In the genomic region with DNA sequence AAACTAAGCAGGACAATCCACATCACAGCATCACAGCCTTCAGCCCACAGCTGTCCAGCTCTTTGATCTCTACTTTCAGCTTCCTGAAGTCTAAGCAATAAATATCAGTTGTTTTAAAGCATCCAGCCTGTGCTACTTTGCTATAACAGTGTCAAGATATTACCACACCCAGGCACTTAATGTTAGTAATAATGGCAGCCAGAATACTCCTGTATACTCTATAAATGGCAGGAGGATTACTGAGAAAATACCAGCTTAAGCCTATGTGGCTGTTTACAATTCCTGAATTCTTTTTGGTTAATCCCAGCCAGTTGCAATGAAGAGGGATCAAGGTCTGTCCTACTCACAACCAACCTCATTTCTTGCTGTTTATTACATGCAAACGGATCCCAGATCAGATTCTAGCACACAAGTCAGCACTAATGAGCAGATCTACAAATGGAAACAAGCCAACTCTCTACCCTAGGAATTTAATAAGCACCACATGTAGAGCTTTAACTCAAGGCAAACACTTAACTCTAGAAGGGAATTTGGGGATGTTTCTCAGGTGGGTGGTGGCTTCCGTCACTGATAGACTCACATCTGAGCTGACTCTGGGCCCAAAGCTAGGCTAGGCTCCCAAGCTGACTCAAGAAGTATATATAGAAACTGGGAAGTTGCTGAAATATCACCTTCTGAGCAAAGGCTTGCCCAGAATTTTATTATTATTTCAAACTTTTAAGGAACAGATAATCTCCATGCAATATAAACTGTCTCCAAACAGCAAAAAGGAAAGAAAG, we compare ENCODE assay signal across 24 mouse cellular contexts.
A peak's percentile ranks its signal among the peaks of the same experiment; 100 is the strongest.
DNase-seq lines count a peak whose midpoint lies in the region; ATAC-seq and TF ChIP-seq lines count a peak whose summit lies in the region.
"Had no signal": no experiment of that assay in that cellular context is flagged by ENCODE, and none has a peak within 500 bp of the region (broad histone marks: within the 10 kb centered on the region; RNA-seq: fewer than 3 reads in every experiment).

No protein-coding gene starts in this region.

- no peak overlapping the region for H3K9ac ChIP-seq in limb, embryonic 13.5 days
- H3K9ac ChIP-seq in limb, embryonic 14.5 days (ENCODE audit: low read depth, low read length, severe bottlenecking) = no peak overlapping the region
- no peak overlapping the region for H3K9ac ChIP-seq in hindbrain, embryonic 13.5 days
- H3K9ac ChIP-seq: embryonic facial prominence, embryonic 15.5 days; hindbrain, embryonic 15.5 days had no signal

- no peaks in the 10 kb centered on the region for H3K27me3 ChIP-seq in limb, embryonic 13.5 days
- H3K27me3 ChIP-seq in limb, embryonic 10.5 days (ENCODE audit: low read depth, poor library complexity, severe bottlenecking) = no peaks in the 10 kb centered on the region
- H3K27me3 ChIP-seq in limb, embryonic 14.5 days (ENCODE audit: control insufficient read depth, insufficient read depth, low read length) = no peaks in the 10 kb centered on the region
- H3K27me3 ChIP-seq in hindbrain, embryonic 13.5 days = no peaks in the 10 kb centered on the region
- H3K27me3 ChIP-seq: embryonic facial prominence, embryonic 15.5 days; hindbrain, embryonic 15.5 days had no signal

- DNase-seq in embryo, embryonic 11 days = peak; percentile 3
- no peak for DNase-seq in embryo, embryonic 10.5 days (ENCODE audit: low spot score)
- DNase-seq in limb, embryonic 10.5 days (ENCODE audit: low spot score) = no peak
- peak; percentile 31 for DNase-seq in limb, embryonic 14.5 days (ENCODE audit: low spot score)
- DNase-seq in heart, postnatal 10 days = no peak
- DNase-seq in frontal cortex, postnatal 14 days (ENCODE audit: low spot score in 2 of 2) = no peak
- DNase-seq: adrenal gland, postnatal 10 days; B cell, adult 2 months; cerebellum, adult 18-20 months; gastrocnemius, postnatal 10 days; heart, adult 18-20 months; heart, postnatal 14 days had no signal

- intact Hi-C loops in heart, postnatal 10 days (cut with DNase I) = no loop called here

- no peaks in the 10 kb centered on the region for H3K9me3 ChIP-seq in limb, embryonic 13.5 days
- no peaks in the 10 kb centered on the region for H3K9me3 ChIP-seq in limb, embryonic 10.5 days (replicated peaks)
- H3K9me3 ChIP-seq in limb, embryonic 14.5 days (ENCODE audit: control insufficient read depth, low read length) = no peaks in the 10 kb centered on the region
- H3K9me3 ChIP-seq in hindbrain, embryonic 13.5 days = no peaks in the 10 kb centered on the region
- H3K9me3 ChIP-seq: embryonic facial prominence, embryonic 15.5 days; G1E; heart, embryonic 10.5 days; hindbrain, embryonic 10.5 days; hindbrain, embryonic 15.5 days had no signal

- H3K36me3 ChIP-seq in limb, embryonic 13.5 days = no peaks in the 10 kb centered on the region
- H3K36me3 ChIP-seq in limb, embryonic 10.5 days = no peaks in the 10 kb centered on the region
- no peaks in the 10 kb centered on the region for H3K36me3 ChIP-seq in limb, embryonic 14.5 days (ENCODE audit: control insufficient read depth, insufficient read depth, low read length)
- no peaks in the 10 kb centered on the region for H3K36me3 ChIP-seq in hindbrain, embryonic 13.5 days
- H3K36me3 ChIP-seq: embryonic facial prominence, embryonic 15.5 days; G1E; heart, embryonic 10.5 days; hindbrain, embryonic 10.5 days; hindbrain, embryonic 15.5 days had no signal

- H3K4me3 ChIP-seq in limb, embryonic 13.5 days = no peak overlapping the region
- no peak overlapping the region for H3K4me3 ChIP-seq in limb, embryonic 10.5 days
- no peak overlapping the region for H3K4me3 ChIP-seq in limb, embryonic 14.5 days (replicated peaks; ENCODE audit: low read length)
- no peak overlapping the region for H3K4me3 ChIP-seq in hindbrain, embryonic 13.5 days
- H3K4me3 ChIP-seq: embryonic facial prominence, embryonic 15.5 days; erythroblast, embryonic 14.5 days; heart, embryonic 10.5 days; hindbrain, embryonic 10.5 days; hindbrain, embryonic 15.5 days had no signal

- ATAC-seq in limb, embryonic 13.5 days (ENCODE audit: low FRiP score, low read depth) = peak; percentile 48; the same call in 1 of the 2 replicates
- ATAC-seq in limb, embryonic 14.5 days (ENCODE audit: low FRiP score, low read depth) = no peak
- ATAC-seq in hindbrain, embryonic 13.5 days (ENCODE audit: low FRiP score) = no peak
- ATAC-seq: CD4-positive, CD25-positive, alpha-beta regulatory T cell, adult 4 months; forebrain, embryonic 16.5 days; inflammation-experienced regulatory T-cells, adult 6 months; intestine, postnatal 0 days had no signal

- no peak overlapping the region for H3K4me2 ChIP-seq in limb, embryonic 13.5 days (replicated peaks)
- H3K4me2 ChIP-seq in limb, embryonic 14.5 days (replicated peaks; ENCODE audit: low read depth, low read length, severe bottlenecking) = no peak overlapping the region
- no peak overlapping the region for H3K4me2 ChIP-seq in hindbrain, embryonic 13.5 days
- H3K4me2 ChIP-seq: embryonic facial prominence, embryonic 15.5 days; hindbrain, embryonic 15.5 days had no signal

- H3K4me1 ChIP-seq in limb, embryonic 13.5 days = no peaks in the 10 kb centered on the region
- peaks cover 8% of the 10 kb centered on the region; the same call in 1 of the 2 replicates for H3K4me1 ChIP-seq in limb, embryonic 10.5 days
- H3K4me1 ChIP-seq in limb, embryonic 14.5 days (ENCODE audit: control insufficient read depth, insufficient read depth, low read length) = no peaks in the 10 kb centered on the region
- H3K4me1 ChIP-seq in hindbrain, embryonic 13.5 days (replicated peaks) = no peaks in the 10 kb centered on the region
- H3K4me1 ChIP-seq: embryonic facial prominence, embryonic 15.5 days; heart, embryonic 10.5 days; hindbrain, embryonic 10.5 days; hindbrain, embryonic 15.5 days had no signal

- no peak overlapping the region for H3K27ac ChIP-seq in limb, embryonic 13.5 days
- no peak overlapping the region for H3K27ac ChIP-seq in limb, embryonic 10.5 days
- no peak overlapping the region for H3K27ac ChIP-seq in limb, embryonic 14.5 days (replicated peaks; ENCODE audit: low read depth, low read length)
- no peak overlapping the region for H3K27ac ChIP-seq in hindbrain, embryonic 13.5 days
- H3K27ac ChIP-seq: embryonic facial prominence, embryonic 15.5 days; heart, embryonic 10.5 days; hindbrain, embryonic 10.5 days; hindbrain, embryonic 15.5 days had no signal

- 8% methylated on average over 2 of the region's 2 CpGs for WGBS in limb, embryonic 13.5 days
- 42% methylated on average over 2 of the region's 2 CpGs for WGBS in limb, embryonic 10.5 days
- WGBS in limb, embryonic 14.5 days = 25% methylated on average over 2 of the region's 2 CpGs
- 86% methylated on average over 2 of the region's 2 CpGs for WGBS in hindbrain, embryonic 13.5 days

- TF ChIP-seq POLR2A in limb, embryonic 14.5 days (IDR thresholded peaks at IDR 0.05; ENCODE audit: borderline replicate concordance, extremely low read depth, insufficient read depth, insufficient read length) = no peak

Comparison
In these comparisons a context has a peak if more than half of its experiments do, and no peak if none do; other contexts are left out.
1. DNase-seq: peak in embryo, embryonic 11 days (single experiment) and limb, embryonic 14.5 days (single experiment); none in embryo, embryonic 10.5 days (single experiment), limb, embryonic 10.5 days (single experiment), heart, postnatal 10 days (0 of 2) and frontal cortex, postnatal 14 days (0 of 2).